Mouse (Mus musculus) T-cell, adult 2 months (primary cell): ENCODE results near the gene Rubcnl.
A peak's percentile ranks its signal among the peaks of the same experiment; 100 is the strongest.

Source experiments
- DNase-seq: peaks from one replicate; pipeline ENCODE4 v3.0.0; 2022; ENCODE audit warnings: low spot score

Rubcnl gene

DNA sequence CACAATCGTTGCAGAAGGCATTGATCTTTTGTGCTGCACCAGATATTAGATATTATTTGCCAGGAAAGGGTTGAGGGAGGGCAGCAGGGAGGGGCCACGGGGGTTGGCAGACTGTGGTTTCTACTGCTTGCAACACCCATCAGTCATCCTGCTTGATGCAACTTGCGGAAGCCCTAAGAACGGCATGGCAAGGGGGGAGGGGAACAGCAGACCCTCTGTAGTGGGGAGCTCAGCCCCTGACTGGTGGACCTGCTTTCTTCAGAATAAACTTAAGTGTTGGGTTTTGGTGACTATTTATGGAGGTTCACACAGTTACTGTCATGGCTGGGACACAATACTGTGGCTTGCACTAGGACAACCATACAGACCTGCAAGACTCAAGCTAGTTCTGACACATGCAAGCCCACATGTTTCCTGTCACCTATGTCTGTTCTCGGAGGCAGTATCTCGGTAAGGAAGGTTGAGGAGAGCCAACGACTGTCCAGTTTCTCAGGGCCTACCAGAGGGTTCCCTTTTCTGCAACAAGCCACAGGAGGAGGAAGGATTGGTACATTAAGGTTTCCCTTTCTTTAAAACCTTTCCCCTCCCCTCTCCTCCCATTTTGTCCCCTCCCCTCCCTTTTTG, 53.6 kb downstream of the Rubcnl start:
- peak; percentile 64 for DNase-seq

DNA sequence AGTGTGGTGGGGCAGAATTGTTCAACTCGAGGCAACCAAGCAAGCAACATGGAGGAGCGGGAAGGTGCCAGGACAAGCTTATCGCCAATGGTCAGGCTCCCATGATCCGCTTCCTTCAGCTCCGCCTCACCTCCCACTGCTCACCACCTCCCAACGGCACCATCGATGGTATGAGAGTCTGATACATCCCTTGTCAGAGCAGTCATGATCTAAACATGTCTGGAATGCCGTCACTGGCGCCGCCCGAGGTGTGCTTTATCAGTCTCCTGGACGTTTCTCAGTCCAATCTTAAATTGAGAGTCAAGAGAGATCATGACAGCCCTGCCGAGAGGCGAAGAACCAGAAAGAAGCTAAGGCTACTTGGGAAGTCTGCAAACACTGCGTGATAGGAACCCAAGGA, 55.3 kb downstream of the Rubcnl start:
- no peak for DNase-seq

DNA sequence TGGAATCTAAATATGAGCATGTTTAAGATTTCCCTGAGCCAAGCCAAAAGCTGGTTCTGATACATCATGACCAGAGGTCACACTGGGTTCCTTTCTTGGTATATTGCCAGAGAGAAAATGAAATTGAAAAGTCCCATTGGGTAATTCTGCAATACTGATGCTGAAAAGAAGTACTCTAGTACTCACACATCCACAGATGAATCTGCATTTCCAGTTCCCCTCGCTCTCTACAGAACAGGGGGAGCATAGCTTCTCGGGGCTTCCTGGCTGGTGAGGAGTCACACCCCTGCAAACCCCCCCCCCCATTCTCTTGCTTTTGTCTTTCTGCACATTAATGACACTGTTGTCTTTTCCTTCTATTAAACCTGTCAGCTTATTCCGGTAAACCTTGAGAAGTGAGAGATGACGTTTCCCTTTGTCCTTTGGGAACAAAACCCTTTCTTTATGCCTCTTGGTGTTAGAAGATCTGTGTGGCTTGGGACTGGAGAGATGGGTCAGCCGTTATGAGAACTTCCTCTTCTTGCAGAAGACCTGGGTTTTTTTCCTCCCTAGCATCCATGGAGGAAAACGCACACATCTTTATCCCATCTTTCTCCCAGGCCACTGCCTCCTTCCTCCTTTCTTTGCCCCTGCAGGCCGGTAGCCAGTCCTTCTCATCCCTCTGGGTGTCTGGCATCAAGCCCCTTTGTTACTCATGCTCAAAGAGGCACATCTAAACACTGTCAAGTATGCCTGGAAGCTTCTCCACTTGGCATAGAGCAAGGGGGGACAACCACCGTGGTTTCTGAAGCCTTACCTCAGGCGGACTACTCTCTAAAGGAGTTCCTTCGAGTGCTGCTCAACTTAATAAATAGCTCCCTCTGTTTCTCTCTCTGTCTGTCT, 59.7 kb downstream of the Rubcnl start:
- DNase-seq = no peak

DNA sequence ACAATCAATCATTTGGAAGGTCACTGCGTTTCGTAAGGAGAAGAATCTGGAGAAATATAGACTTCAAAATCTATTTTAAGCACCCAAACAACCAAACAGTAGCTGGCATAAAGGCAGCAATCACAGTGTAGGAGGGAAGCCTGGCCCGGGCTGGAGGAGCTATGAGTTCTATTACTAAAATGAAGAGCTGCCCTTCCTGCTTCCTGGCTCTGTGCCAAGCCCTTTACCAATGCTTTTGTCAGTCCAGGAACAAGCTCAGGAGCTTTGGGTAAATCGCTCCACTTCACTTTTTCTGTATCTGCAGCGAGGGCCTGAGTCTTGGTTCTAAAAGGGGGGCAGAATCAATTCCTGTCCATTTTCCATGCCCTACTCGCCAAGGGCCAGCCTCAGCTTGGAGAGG, 62.1 kb downstream of the Rubcnl start:
- no peak for DNase-seq
